Mouse (Mus musculus): ENCODE data around the gene Nt5dc3. TPM values are rescaled to one million over a fixed set of nuclear protein-coding genes. Genes with fewer than 3 reads are reported as not detected.
A peak's percentile ranks its signal among the peaks of the same experiment; 100 is the strongest.

Gene Nt5dc3
- polyA plus RNA-seq (2015; fragmentation: Nextera tagmentation; extraction: Ambion mirVana): 0.99 and 1.0 TPM in 2 replicates

- Histone ChIP-seq H3K9ac (peak within 1 kb of the TSS; percentile 60), H3K4me2 (peak within 1 kb of the TSS; percentile 99), H3K27ac (peak within 1 kb of the TSS; percentile 73), H3K9me3 (no peaks in the 10 kb centered on the region), H3K27me3 (0 out of 2 replicates have a peak, but pooled peaks cover 5% of the 10 kb centered on the region), H3K4me1 (peaks cover 20% of the 10 kb centered on the region; the same call in 1 of the 2 replicates), H3K36me3 (no peaks in the 10 kb centered on the region), H3K4me3 (peak within 1 kb of the TSS; percentile 77)
- peak; percentile 97 for ATAC-seq (ENCODE audit: insufficient number of reproducible peaks, low FRiP score, low TSS enrichment, low read depth)
- WGBS: under 1% methylated on average over 44 of the region's 44 CpGs
Measured at GRCm38 (mm10) chr10:86778398-86779116, at the start of gene Nt5dc3. Gene Nt5dc3 (plus strand): TSS chr10:86779005.

GRCm38 (mm10) chr10:86730823-86731499, 47.8 kb upstream of the Nt5dc3 start:
- H3K4me3 ChIP-seq: peak overlapping the region; percentile 48
- ATAC-seq (ENCODE audit: insufficient number of reproducible peaks, low FRiP score, low TSS enrichment, low read depth): no peak
- WGBS: 10% methylated on average over 22 of the region's 22 CpGs
- H3K4me2 ChIP-seq: peak overlapping the region; percentile 76
- no peaks in the 10 kb centered on the region for H3K36me3 ChIP-seq
- H3K9ac ChIP-seq: peak overlapping the region; percentile 40
- no peaks in the 10 kb centered on the region for H3K27me3 ChIP-seq
- H3K9me3 ChIP-seq: no peaks in the 10 kb centered on the region
- peak overlapping the region; percentile 73 for H3K27ac ChIP-seq
- peaks cover 16% of the 10 kb centered on the region for H3K4me1 ChIP-seq

- H3K9me3 ChIP-seq: no peaks in the 10 kb centered on the region
- no peak overlapping the region for H3K4me2 ChIP-seq
- WGBS: 49% methylated on average over 2 of the region's 2 CpGs
- no peaks in the 10 kb centered on the region for H3K36me3 ChIP-seq
- H3K4me3 ChIP-seq: no peak overlapping the region
- no peaks in the 10 kb centered on the region for H3K27me3 ChIP-seq
- H3K27ac ChIP-seq: no peak overlapping the region
- ATAC-seq (ENCODE audit: insufficient number of reproducible peaks, low FRiP score, low TSS enrichment, low read depth): no peak
- peaks cover 16% of the 10 kb centered on the region for H3K4me1 ChIP-seq
- no peak overlapping the region for H3K9ac ChIP-seq
Measured at GRCm38 (mm10) chr10:86731500-86731863, 47.3 kb upstream of the Nt5dc3 start.

GRCm38 (mm10) chr10:86735036-86735435, 43.8 kb upstream of the Nt5dc3 start:
- 45% methylated on average over 4 of the region's 4 CpGs for WGBS
- Histone ChIP-seq H3K4me2 (no peak overlapping the region), H3K4me3 (no peak overlapping the region)

GRCm38 (mm10) chr10:86742918-86743317, 35.9 kb upstream of the Nt5dc3 start:
- H3K27ac ChIP-seq: no peak overlapping the region
- no peaks in the 10 kb centered on the region for H3K9me3 ChIP-seq
- H3K36me3 ChIP-seq: no peaks in the 10 kb centered on the region
- no peak for ATAC-seq (ENCODE audit: insufficient number of reproducible peaks, low FRiP score, low TSS enrichment, low read depth)
- no peaks in the 10 kb centered on the region for H3K27me3 ChIP-seq
- H3K4me1 ChIP-seq: no peaks in the 10 kb centered on the region
- whole genome bisulfite sequencing: 83% methylated on average over 2 of the region's 2 CpGs
- no peak overlapping the region for H3K4me3 ChIP-seq
- no peak overlapping the region for H3K9ac ChIP-seq
- H3K4me2 ChIP-seq: no peak overlapping the region

More at GRCm38 (mm10) chr10:86735036-86735435, 43.8 kb upstream of the Nt5dc3 start:
- Histone ChIP-seq H3K9me3 (no peaks in the 10 kb centered on the region), H3K9ac (no peak overlapping the region), H3K27ac (no peak overlapping the region), H3K27me3 (no peaks in the 10 kb centered on the region), H3K4me1 (peaks cover 6% of the 10 kb centered on the region; the same call in 1 of the 2 replicates), H3K36me3 (no peaks in the 10 kb centered on the region)
- ATAC-seq (ENCODE audit: insufficient number of reproducible peaks, low FRiP score, low TSS enrichment, low read depth): no peak

GRCm38 (mm10) chr10:86744306-86744705, 34.5 kb upstream of the Nt5dc3 start:
- WGBS: 88% methylated on average over 7 of the region's 7 CpGs
- Histone ChIP-seq H3K36me3 (no peaks in the 10 kb centered on the region), H3K9me3 (no peaks in the 10 kb centered on the region), H3K27me3 (no peaks in the 10 kb centered on the region), H3K27ac (no peak overlapping the region), H3K4me3 (no peak overlapping the region), H3K9ac (no peak overlapping the region), H3K4me2 (no peak overlapping the region), H3K4me1 (no peaks in the 10 kb centered on the region)
- ATAC-seq (ENCODE audit: insufficient number of reproducible peaks, low FRiP score, low TSS enrichment, low read depth): no peak

GRCm38 (mm10) chr10:86755816-86756502, 22.8 kb upstream of the Nt5dc3 start:
- no peak overlapping the region for H3K4me2 ChIP-seq
- no peaks in the 10 kb centered on the region for H3K27me3 ChIP-seq
- no peaks in the 10 kb centered on the region for H3K9me3 ChIP-seq
- no peaks in the 10 kb centered on the region for H3K36me3 ChIP-seq
- H3K9ac ChIP-seq: no peak overlapping the region
- no peak for ATAC-seq (ENCODE audit: insufficient number of reproducible peaks, low FRiP score, low TSS enrichment, low read depth)
- no peak overlapping the region for H3K4me3 ChIP-seq
- WGBS: 79% methylated on average over 6 of the region's 6 CpGs
- no peak overlapping the region for H3K27ac ChIP-seq
- no peaks in the 10 kb centered on the region for H3K4me1 ChIP-seq

GRCm38 (mm10) chr10:86757724-86758123, 21.1 kb upstream of the Nt5dc3 start:
- no peaks in the 10 kb centered on the region for H3K27me3 ChIP-seq
- no peak overlapping the region for H3K9ac ChIP-seq
- no peaks in the 10 kb centered on the region for H3K9me3 ChIP-seq
- no peak overlapping the region for H3K27ac ChIP-seq
- H3K4me3 ChIP-seq: no peak overlapping the region
- no peak overlapping the region for H3K4me2 ChIP-seq
- H3K4me1 ChIP-seq: peaks cover 3% of the 10 kb centered on the region; the same call in 1 of the 2 replicates
- 88% methylated on average over 1 of the region's 1 CpGs for WGBS
- H3K36me3 ChIP-seq: no peaks in the 10 kb centered on the region
- ATAC-seq (ENCODE audit: insufficient number of reproducible peaks, low FRiP score, low TSS enrichment, low read depth): no peak

GRCm38 (mm10) chr10:86758211-86758610, 20.6 kb upstream of the Nt5dc3 start:
- Histone ChIP-seq H3K36me3 (no peaks in the 10 kb centered on the region), H3K9me3 (no peaks in the 10 kb centered on the region), H3K4me2 (no peak overlapping the region), H3K27me3 (no peaks in the 10 kb centered on the region), H3K9ac (no peak overlapping the region), H3K27ac (no peak overlapping the region), H3K4me1 (peaks cover 3% of the 10 kb centered on the region; the same call in 1 of the 2 replicates), H3K4me3 (no peak overlapping the region)
- no peak for ATAC-seq (ENCODE audit: insufficient number of reproducible peaks, low FRiP score, low TSS enrichment, low read depth)
- 87% methylated on average over 6 of the region's 6 CpGs for WGBS

- H3K4me2 ChIP-seq: no peak overlapping the region
- WGBS: 74% methylated on average over 1 of the region's 1 CpGs
- no peaks in the 10 kb centered on the region for H3K36me3 ChIP-seq
Measured at GRCm38 (mm10) chr10:86761236-86761635, 17.6 kb upstream of the Nt5dc3 start.

GRCm38 (mm10) chr10:86761722-86762383, 17.0 kb upstream of the Nt5dc3 start:
- Histone ChIP-seq H3K9ac (no peak overlapping the region), H3K36me3 (no peaks in the 10 kb centered on the region), H3K9me3 (no peaks in the 10 kb centered on the region), H3K27me3 (no peaks in the 10 kb centered on the region), H3K4me1 (peaks cover 3% of the 10 kb centered on the region; the same call in 1 of the 2 replicates), H3K4me3 (no peak overlapping the region), H3K27ac (no peak overlapping the region), H3K4me2 (no peak overlapping the region)
- no peak for ATAC-seq (ENCODE audit: insufficient number of reproducible peaks, low FRiP score, low TSS enrichment, low read depth)
- WGBS: 30% methylated on average over 7 of the region's 7 CpGs

More at GRCm38 (mm10) chr10:86761236-86761635, 17.6 kb upstream of the Nt5dc3 start:
- H3K27me3 ChIP-seq: no peaks in the 10 kb centered on the region
- no peak overlapping the region for H3K4me3 ChIP-seq
- no peaks in the 10 kb centered on the region for H3K9me3 ChIP-seq
- peaks cover 3% of the 10 kb centered on the region; the same call in 1 of the 2 replicates for H3K4me1 ChIP-seq
- H3K27ac ChIP-seq: no peak overlapping the region
- no peak overlapping the region for H3K9ac ChIP-seq
- no peak for ATAC-seq (ENCODE audit: insufficient number of reproducible peaks, low FRiP score, low TSS enrichment, low read depth)
